Mouse (Mus musculus): ENCODE results near the gene Relch.
A peak's percentile ranks its signal among the peaks of the same experiment; 100 is the strongest.
"Not testable (repeated sequence)": the region's sequence is repeated elsewhere in the genome, so short reads cannot be mapped to it uniquely, and the experiment has no call there.

Gene Relch

GRCm38 (mm10) chr1:105746858-105747596, 83.4 kb downstream of the Relch start:
- no peak for DNase-seq

- DNase-seq: no peak
These were observed 84.6 kb downstream of the Relch start for GRCm38 (mm10) chr1:105748091-105748799.

- DNase-seq: no peak
These were observed 88.5 kb downstream of the Relch start for GRCm38 (mm10) chr1:105752196-105752595.

- no peak for DNase-seq
These were observed 89.3 kb downstream of the Relch start for GRCm38 (mm10) chr1:105752944-105753343.

GRCm38 (mm10) chr1:105758798-105759197, 95.1 kb downstream of the Relch start:
- no peak for DNase-seq

- DNase-seq: no peak
These were observed 95.9 kb downstream of the Relch start for GRCm38 (mm10) chr1:105759422-105760165.

GRCm38 (mm10) chr1:105765586-105765985, 101.9 kb downstream of the Relch start:
- DNase-seq: no peak

GRCm38 (mm10) chr1:105766099-105766498, 102.4 kb downstream of the Relch start:
- DNase-seq: not testable (repeated sequence)

GRCm38 (mm10) chr1:105768397-105768796, 104.7 kb downstream of the Relch start:
- no peak for DNase-seq

GRCm38 (mm10) chr1:105770685-105771084, 107.0 kb downstream of the Relch start:
- no peak for DNase-seq

- DNase-seq: no peak
These were observed 112.8 kb downstream of the Relch start for GRCm38 (mm10) chr1:105776426-105776825.

GRCm38 (mm10) chr1:105780079-105780456, 116.4 kb downstream of the Relch start:
- no peak for DNase-seq

GRCm38 (mm10) chr1:105780457-105781364, 117.0 kb downstream of the Relch start, which contains the start of gene Tnfrsf11a:
TSS of gene Tnfrsf11a (plus strand) at chr1:105780718.
- peak; percentile 79 for DNase-seq

- peak; percentile 25 for DNase-seq
These were observed 117.9 kb downstream of the Relch start for GRCm38 (mm10) chr1:105781391-105782146.

- peak; percentile 6 for DNase-seq
These were observed 120.8 kb downstream of the Relch start for GRCm38 (mm10) chr1:105784257-105785016.

- peak; percentile 44 for DNase-seq
These were observed 121.5 kb downstream of the Relch start for GRCm38 (mm10) chr1:105785146-105785545.

GRCm38 (mm10) chr1:105786731-105787357, 123.2 kb downstream of the Relch start:
- peak; percentile 51 for DNase-seq

- no peak for DNase-seq
These were observed 126.4 kb downstream of the Relch start for GRCm38 (mm10) chr1:105790103-105790502.

GRCm38 (mm10) chr1:105794670-105795069, 131.0 kb downstream of the Relch start:
- no peak for DNase-seq

- DNase-seq: no peak
These were observed 132.0 kb downstream of the Relch start for GRCm38 (mm10) chr1:105795705-105796104.
